Mouse (Mus musculus) embryonic facial prominence, embryonic 11.5 days (tissue): ENCODE measurements around the gene Cc2d2b. TPM values are rescaled to one million over a fixed set of nuclear protein-coding genes. Genes with fewer than 3 reads are reported as not detected.

Experiments
- ATAC-seq: fragments of 200-750 bp; cut with Nextera tagmentation; replicated peaks from 2 replicates; pipeline ENCODE4 v1.8.0; 2017; ENCODE audit warnings: low read depth; ENCODE audit not compliant: insufficient number of reproducible peaks, low FRiP score, low TSS enrichment
- DNase-seq: peaks from one replicate; pipeline ENCODE4 v3.0.0-alpha.2; 2015; ENCODE audit warnings: low spot score
- H3K27ac ChIP-seq: fragments of 300-500 bp; sonication (generic); replicated peaks from 2 replicates; pipeline ENCODE4 v1.5.1; 2014; ENCODE audit warnings: mild to moderate bottlenecking, low read depth, low read length, control low read depth
- H3K27me3 ChIP-seq: fragments of 300-500 bp; sonication (generic); 2 replicates; pipeline ENCODE4 v1.6.1; 2014; ENCODE audit warnings: mild to moderate bottlenecking, low read length, moderate library complexity, mixed read lengths; ENCODE audit not compliant: control insufficient read depth, insufficient read depth
- H3K36me3 ChIP-seq: fragments of 300-500 bp; sonication (generic); replicated peaks from 2 replicates; pipeline ENCODE4 v1.6.1; 2014; ENCODE audit warnings: low read depth, mild to moderate bottlenecking, low read length, moderate library complexity, mixed read lengths; ENCODE audit not compliant: control insufficient read depth, insufficient read depth
- H3K4me1 ChIP-seq: fragments of 300-500 bp; sonication (generic); 2 replicates; pipeline ENCODE4 v1.6.1; 2014; ENCODE audit warnings: low read length, mixed read lengths; ENCODE audit not compliant: control insufficient read depth, insufficient read depth
- H3K4me2 ChIP-seq: fragments of 300-500 bp; sonication (generic); 2 replicates; pipeline ENCODE4 v1.6.1; 2014; ENCODE audit warnings: low read depth, mild to moderate bottlenecking, control low read depth, low read length, moderate library complexity
- H3K4me3 ChIP-seq: fragments of 300-500 bp; sonication (generic); 2 replicates; pipeline ENCODE4 v1.5.1; 2014; ENCODE audit warnings: low read depth, low read length, control low read depth
- H3K9ac ChIP-seq: fragments of 300-500 bp; sonication (generic); replicated peaks from 2 replicates; pipeline ENCODE4 v1.6.1; 2014; ENCODE audit warnings: mild to moderate bottlenecking, control low read depth, low read length
- H3K9me3 ChIP-seq: fragments of 300-500 bp; sonication (generic); replicated peaks from 2 replicates; pipeline ENCODE4 v1.6.1; 2016; ENCODE audit warnings: mild to moderate bottlenecking, low read length, inconsistent platforms, mixed read lengths; ENCODE audit not compliant: control insufficient read depth
- WGBS: fragments of 180-500 bp; shearing (Covaris S2); extraction: QIAGEN DNeasy Blood & Tissue Kit; methylation state at CpG from one replicate; pipeline ENCODE4 v1.1.7; 2014; 5-methylcytosine and 5-hydroxymethylcytosine counted together
- polyA plus RNA-seq: library from polyadenylated mRNA; unstranded; fragments of >200 nt; fragmentation: Nextera tagmentation; extraction: Ambion mirVana; gene quantifications from 2 replicates; pipeline ENCODE4 v1.2.1, GENCODE M21; 2014

Gene Cc2d2b
- polyA plus RNA-seq, 1 experiment from 2014 or later: 0.25 TPM

GRCm38 (mm10) chr19:40722137-40723038, 26.2 kb upstream of the Cc2d2b start:
- H3K4me1 ChIP-seq: no peaks in the 10 kb centered on the region
- 56% methylated on average over 11 of the region's 11 CpGs for WGBS
- no peaks in the 10 kb centered on the region for H3K36me3 ChIP-seq
- H3K9me3 ChIP-seq: no peaks in the 10 kb centered on the region
- no peak overlapping the region for H3K27ac ChIP-seq
- ATAC-seq (0 out of 2 replicates have a peak, but pooled peaks have one; percentile 42), DNase-seq (peak; percentile 80)
- H3K4me3 ChIP-seq: no peak overlapping the region
- no peaks in the 10 kb centered on the region for H3K27me3 ChIP-seq
- no peak overlapping the region for H3K4me2 ChIP-seq
- no peak overlapping the region for H3K9ac ChIP-seq

DNA sequence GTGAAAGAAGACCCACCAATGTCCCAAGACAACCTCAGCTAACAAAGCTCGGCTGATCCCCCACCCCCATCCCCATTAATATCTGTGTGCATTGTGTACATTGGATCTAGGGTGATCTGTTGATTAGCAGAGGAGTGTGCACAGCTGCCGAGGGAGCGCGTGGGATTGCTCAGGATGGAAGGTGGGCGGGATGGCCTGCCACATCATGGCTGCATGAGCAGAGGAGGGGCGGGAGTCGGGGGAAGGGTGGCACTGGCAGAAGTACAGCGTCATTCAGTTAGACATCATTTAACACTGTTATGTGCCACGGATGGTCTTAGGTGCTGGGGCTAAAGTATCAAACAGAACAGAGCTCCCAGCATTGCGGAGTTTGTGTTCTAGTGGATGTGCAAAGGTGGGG, 25.0 kb upstream of the Cc2d2b start:
- H3K9me3 ChIP-seq: no peaks in the 10 kb centered on the region
- no peak overlapping the region for H3K4me3 ChIP-seq
- no peaks in the 10 kb centered on the region for H3K27me3 ChIP-seq
- H3K27ac ChIP-seq: no peak overlapping the region
- H3K36me3 ChIP-seq: no peaks in the 10 kb centered on the region
- H3K4me1 ChIP-seq: no peaks in the 10 kb centered on the region
- WGBS: 69% methylated on average over 10 of the region's 10 CpGs
- DNase-seq: no peak
- no peak overlapping the region for H3K4me2 ChIP-seq
- no peak overlapping the region for H3K9ac ChIP-seq
- ATAC-seq: no peak

DNA sequence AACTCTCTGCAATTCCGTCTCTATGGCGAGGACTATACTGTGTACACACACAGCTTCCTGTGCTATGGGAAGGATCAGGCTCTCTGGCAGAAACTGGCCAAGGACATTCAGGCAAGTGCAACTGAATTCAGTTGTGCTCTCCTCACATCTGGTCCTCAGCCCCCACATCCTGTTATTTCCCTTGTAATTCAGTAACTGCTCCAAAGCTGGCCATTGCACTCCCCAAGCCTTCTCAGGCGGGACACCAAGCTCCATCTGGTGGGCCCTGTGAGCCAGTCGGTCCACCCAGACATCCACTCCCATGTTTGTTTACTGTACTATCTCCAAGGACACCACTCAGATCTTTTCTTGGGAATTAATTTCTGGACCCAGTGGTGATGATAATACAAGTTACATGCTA, 22.4 kb upstream of the Cc2d2b start:
- Histone ChIP-seq H3K4me1 (no peaks in the 10 kb centered on the region), H3K9me3 (no peaks in the 10 kb centered on the region), H3K27ac (no peak overlapping the region), H3K27me3 (no peaks in the 10 kb centered on the region), H3K36me3 (no peaks in the 10 kb centered on the region), H3K4me3 (no peak overlapping the region), H3K9ac (no peak overlapping the region), H3K4me2 (no peak overlapping the region)
- DNase-seq: peak; percentile 29
- ATAC-seq: no peak
- WGBS: 64% methylated on average over 4 of the region's 4 CpGs

- H3K27ac ChIP-seq: no peak overlapping the region
- DNase-seq: no peak
- ATAC-seq: no peak
- no peak overlapping the region for H3K4me2 ChIP-seq
- H3K4me1 ChIP-seq: no peaks in the 10 kb centered on the region
- no peak overlapping the region for H3K9ac ChIP-seq
- WGBS: 78% methylated on average over 2 of the region's 2 CpGs
- no peak overlapping the region for H3K4me3 ChIP-seq
- H3K9me3 ChIP-seq: no peaks in the 10 kb centered on the region
- H3K36me3 ChIP-seq: no peaks in the 10 kb centered on the region
- no peaks in the 10 kb centered on the region for H3K27me3 ChIP-seq
Observed at GRCm38 (mm10) chr19:40726614-40727013, 21.9 kb upstream of the Cc2d2b start.

GRCm38 (mm10) chr19:40728213-40728612, 20.3 kb upstream of the Cc2d2b start:
- Histone ChIP-seq H3K27me3 (no peaks in the 10 kb centered on the region), H3K4me3 (no peak overlapping the region), H3K36me3 (no peaks in the 10 kb centered on the region), H3K4me2 (no peak overlapping the region), H3K27ac (no peak overlapping the region), H3K9ac (no peak overlapping the region), H3K9me3 (no peaks in the 10 kb centered on the region), H3K4me1 (no peaks in the 10 kb centered on the region)
- WGBS: 89% methylated on average over 4 of the region's 4 CpGs
- ATAC-seq: no peak
- DNase-seq: no peak

- Histone ChIP-seq H3K27me3 (no peaks in the 10 kb centered on the region), H3K27ac (no peak overlapping the region), H3K9ac (peak overlapping the region; percentile 2; the same call in 1 of the 2 replicates), H3K4me3 (no peak overlapping the region), H3K36me3 (no peaks in the 10 kb centered on the region), H3K9me3 (no peaks in the 10 kb centered on the region), H3K4me1 (no peaks in the 10 kb centered on the region), H3K4me2 (no peak overlapping the region)
- WGBS: 45% methylated on average over 12 of the region's 12 CpGs
- ATAC-seq (no peak), DNase-seq (peak; percentile 57)
Observed at GRCm38 (mm10) chr19:40728732-40729420, 19.7 kb upstream of the Cc2d2b start.

DNA sequence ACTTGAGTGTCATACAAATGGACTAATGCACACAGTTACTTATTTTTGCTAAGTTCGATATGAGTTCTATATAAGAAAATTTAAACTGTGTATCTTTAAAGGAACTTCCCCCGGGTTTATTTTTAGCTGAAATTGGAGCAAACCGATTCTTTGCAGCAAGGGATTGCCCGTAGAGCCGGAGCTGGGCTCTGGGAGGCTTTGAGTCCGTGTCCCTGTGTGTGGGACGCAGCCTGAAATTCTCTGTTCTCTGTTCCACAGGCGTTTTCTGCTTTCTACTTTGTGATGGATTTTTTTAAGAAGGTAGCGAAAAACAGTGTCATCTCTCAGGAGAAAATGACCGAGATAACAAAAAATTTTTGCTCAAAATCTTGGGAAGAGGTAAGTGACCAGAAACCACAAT, 15.1 kb upstream of the Cc2d2b start:
- H3K9ac ChIP-seq: no peak overlapping the region
- DNase-seq (no peak), ATAC-seq (no peak)
- H3K4me1 ChIP-seq: no peaks in the 10 kb centered on the region; the same call in 1 of the 2 replicates
- H3K27ac ChIP-seq: no peak overlapping the region
- no peaks in the 10 kb centered on the region for H3K36me3 ChIP-seq
- H3K9me3 ChIP-seq: no peaks in the 10 kb centered on the region
- 78% methylated on average over 10 of the region's 10 CpGs for WGBS
- no peaks in the 10 kb centered on the region for H3K27me3 ChIP-seq
- H3K4me3 ChIP-seq: no peak overlapping the region
- no peak overlapping the region for H3K4me2 ChIP-seq

- ATAC-seq: no peak
Observed at GRCm38 (mm10) chr19:40733849-40734248, 14.7 kb upstream of the Cc2d2b start.

More at GRCm38 (mm10) chr19:40733849-40734248, 14.7 kb upstream of the Cc2d2b start:
- no peak overlapping the region for H3K9ac ChIP-seq
- H3K27me3 ChIP-seq: no peaks in the 10 kb centered on the region
- DNase-seq: no peak
- H3K36me3 ChIP-seq: no peaks in the 10 kb centered on the region
- no peaks in the 10 kb centered on the region; the same call in 1 of the 2 replicates for H3K4me1 ChIP-seq
- no peak overlapping the region for H3K4me3 ChIP-seq
- 68% methylated on average over 4 of the region's 4 CpGs for WGBS
- H3K4me2 ChIP-seq: no peak overlapping the region
- no peaks in the 10 kb centered on the region for H3K9me3 ChIP-seq
- no peak overlapping the region for H3K27ac ChIP-seq
